Mouse (Mus musculus): Measurements from ENCODE around the gene Chn2. TPM values are rescaled to one million over a fixed set of nuclear protein-coding genes. Genes with fewer than 3 reads are reported as not detected.

The Chn2 gene
- polyA plus RNA-seq, 1 experiment from 2014 or later = 23.5 TPM

DNA sequence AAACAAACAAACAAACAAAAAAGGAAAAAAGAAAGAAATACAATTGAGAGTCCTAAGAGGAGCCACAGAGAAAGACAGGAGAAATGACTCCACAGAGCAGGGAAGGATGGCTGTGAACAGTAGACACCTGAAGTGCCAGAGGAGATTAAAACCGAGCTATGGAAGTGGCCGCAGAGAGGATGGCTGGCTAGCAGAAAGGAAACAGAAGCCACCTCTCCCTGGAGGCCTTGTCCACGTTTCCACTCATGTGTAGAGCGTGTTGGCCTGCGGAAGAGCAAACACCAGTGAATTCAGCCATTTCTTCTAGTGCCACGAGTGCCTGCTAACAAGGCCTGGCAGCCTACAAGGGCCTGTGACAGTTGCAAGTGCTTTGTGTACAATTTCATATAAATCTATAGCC, 75.1 kb downstream of the Chn2 start:
- no peak overlapping the region for H3K4me2 ChIP-seq (ENCODE audit: low read depth, low read length)
- WGBS = 86% methylated on average over 6 of the region's 6 CpGs

DNA sequence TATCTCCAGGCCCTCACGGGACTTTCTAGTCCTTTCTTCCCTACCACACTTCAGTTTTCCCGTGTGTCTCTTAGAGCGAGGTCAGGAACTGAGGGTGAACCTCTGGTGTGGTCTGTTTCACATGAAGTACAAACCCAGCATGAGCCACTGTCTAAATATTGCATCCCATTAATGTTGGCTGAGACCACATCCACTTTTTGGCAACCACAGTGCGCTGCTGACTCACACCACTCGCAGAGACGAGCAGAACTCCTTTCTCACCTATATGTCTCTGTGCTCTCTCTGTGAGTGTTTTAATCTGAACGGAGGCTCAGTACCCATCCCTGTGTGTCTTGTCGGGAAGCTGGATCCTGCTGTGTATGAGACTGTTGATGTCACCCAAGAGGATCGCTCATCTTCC, 76.9 kb downstream of the Chn2 start:
- Histone ChIP-seq H3K36me3 (ENCODE audit: control insufficient read depth, insufficient read depth, low read length) (no peaks in the 10 kb centered on the region), H3K4me1 (ENCODE audit: control insufficient read depth, insufficient read depth, low read length) (no peaks in the 10 kb centered on the region), H3K9ac (replicated peaks; ENCODE audit: low read depth, low read length) (no peak overlapping the region), H3K4me3 (ENCODE audit: low read depth, low read length) (no peak overlapping the region), H3K27me3 (ENCODE audit: control insufficient read depth, insufficient read depth, low read length) (no peaks in the 10 kb centered on the region), H3K27ac (ENCODE audit: low read depth, low read length) (no peak overlapping the region), H3K9me3 (ENCODE audit: control insufficient read depth, low read length) (no peaks in the 10 kb centered on the region), H3K4me2 (ENCODE audit: low read depth, low read length) (no peak overlapping the region)
- ATAC-seq (ENCODE audit: low read depth) = no peak
- 83% methylated on average over 9 of the region's 9 CpGs for WGBS

More for the DNA sequence above, 75.1 kb downstream of the Chn2 start:
- no peaks in the 10 kb centered on the region for H3K27me3 ChIP-seq (ENCODE audit: control insufficient read depth, insufficient read depth, low read length)
- H3K9me3 ChIP-seq (ENCODE audit: control insufficient read depth, low read length) = no peaks in the 10 kb centered on the region
- H3K9ac ChIP-seq (replicated peaks; ENCODE audit: low read depth, low read length) = no peak overlapping the region
- H3K27ac ChIP-seq (ENCODE audit: low read depth, low read length) = no peak overlapping the region
- H3K36me3 ChIP-seq (ENCODE audit: control insufficient read depth, insufficient read depth, low read length) = no peaks in the 10 kb centered on the region
- ATAC-seq (ENCODE audit: low read depth) = no peak
- H3K4me1 ChIP-seq (ENCODE audit: control insufficient read depth, insufficient read depth, low read length) = no peaks in the 10 kb centered on the region
- no peak overlapping the region for H3K4me3 ChIP-seq (ENCODE audit: low read depth, low read length)

DNA sequence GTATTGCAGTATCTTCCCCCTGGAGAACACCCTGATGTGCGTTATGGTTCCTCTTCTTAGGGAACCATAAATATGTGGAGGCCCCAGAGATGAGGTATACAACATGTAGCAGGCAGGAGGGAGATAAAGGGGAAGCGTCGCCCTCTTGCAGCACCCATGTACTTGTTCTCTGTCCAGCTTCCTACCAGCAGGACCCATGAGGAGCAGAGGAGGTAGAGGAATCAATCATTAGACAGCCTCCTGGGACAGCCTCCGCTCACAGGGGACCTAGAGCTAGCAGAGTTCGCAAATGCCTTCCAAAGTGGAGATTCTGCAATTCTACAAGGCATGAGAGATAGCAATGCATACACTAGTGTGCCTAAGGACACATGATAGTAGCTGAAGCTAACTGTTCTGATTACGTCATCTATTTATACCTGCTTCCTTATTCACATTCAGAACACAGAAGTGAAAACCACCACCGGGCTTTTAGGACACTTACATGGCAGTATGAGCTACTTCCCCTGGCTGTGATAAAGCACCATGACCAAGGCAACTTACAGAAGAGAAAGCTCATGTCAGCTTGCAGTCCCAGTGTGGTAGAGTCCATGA, 77.7 kb downstream of the Chn2 start:
- no peak overlapping the region for H3K4me3 ChIP-seq (ENCODE audit: low read depth, low read length)
- no peaks in the 10 kb centered on the region for H3K9me3 ChIP-seq (ENCODE audit: control insufficient read depth, low read length)
- H3K27ac ChIP-seq (ENCODE audit: low read depth, low read length) = no peak overlapping the region
- H3K4me2 ChIP-seq (ENCODE audit: low read depth, low read length) = no peak overlapping the region
- no peaks in the 10 kb centered on the region for H3K27me3 ChIP-seq (ENCODE audit: control insufficient read depth, insufficient read depth, low read length)
- no peak overlapping the region for H3K9ac ChIP-seq (replicated peaks; ENCODE audit: low read depth, low read length)
- ATAC-seq (ENCODE audit: low read depth) = no peak
- H3K4me1 ChIP-seq (ENCODE audit: control insufficient read depth, insufficient read depth, low read length) = no peaks in the 10 kb centered on the region
- 83% methylated on average over 7 of the region's 7 CpGs for WGBS
- H3K36me3 ChIP-seq (ENCODE audit: control insufficient read depth, insufficient read depth, low read length) = no peaks in the 10 kb centered on the region

- Histone ChIP-seq H3K27ac (ENCODE audit: low read depth, low read length) (no peak overlapping the region), H3K9ac (replicated peaks; ENCODE audit: low read depth, low read length) (no peak overlapping the region), H3K4me3 (ENCODE audit: low read depth, low read length) (no peak overlapping the region), H3K27me3 (ENCODE audit: control insufficient read depth, insufficient read depth, low read length) (no peaks in the 10 kb centered on the region), H3K36me3 (ENCODE audit: control insufficient read depth, insufficient read depth, low read length) (no peaks in the 10 kb centered on the region), H3K4me2 (ENCODE audit: low read depth, low read length) (no peak overlapping the region), H3K4me1 (ENCODE audit: control insufficient read depth, insufficient read depth, low read length) (no peaks in the 10 kb centered on the region), H3K9me3 (ENCODE audit: control insufficient read depth, low read length) (no peaks in the 10 kb centered on the region)
- no peak for ATAC-seq (ENCODE audit: low read depth)
- 70% methylated on average over 3 of the region's 3 CpGs for WGBS
Observed at GRCm38 (mm10) chr6:54118395-54118794, 79.0 kb downstream of the Chn2 start.

DNA sequence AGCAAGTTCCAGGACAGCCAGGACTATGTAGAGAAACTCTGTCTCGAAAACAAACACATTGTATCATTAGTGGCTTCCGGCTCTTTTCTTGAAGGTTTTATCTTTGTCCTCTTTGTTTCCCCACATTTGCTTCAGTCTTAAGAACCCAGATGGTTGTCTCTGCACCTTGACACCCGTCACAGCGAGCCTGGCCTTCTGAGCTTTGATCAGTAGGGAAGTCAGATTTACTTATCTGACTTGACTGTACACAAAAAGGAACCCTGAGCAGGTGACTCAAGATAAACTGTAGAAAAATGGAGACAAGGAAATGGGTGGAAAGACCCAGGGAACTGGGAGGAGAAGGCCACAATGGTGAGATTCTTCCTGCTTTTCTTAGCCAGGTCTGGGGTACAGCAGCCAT, 79.5 kb downstream of the Chn2 start:
- Histone ChIP-seq H3K27me3 (ENCODE audit: control insufficient read depth, insufficient read depth, low read length) (no peaks in the 10 kb centered on the region), H3K36me3 (ENCODE audit: control insufficient read depth, insufficient read depth, low read length) (no peaks in the 10 kb centered on the region), H3K4me1 (ENCODE audit: control insufficient read depth, insufficient read depth, low read length) (no peaks in the 10 kb centered on the region), H3K4me2 (ENCODE audit: low read depth, low read length) (no peak overlapping the region), H3K9ac (replicated peaks; ENCODE audit: low read depth, low read length) (no peak overlapping the region), H3K9me3 (ENCODE audit: control insufficient read depth, low read length) (no peaks in the 10 kb centered on the region), H3K4me3 (ENCODE audit: low read depth, low read length) (no peak overlapping the region), H3K27ac (ENCODE audit: low read depth, low read length) (no peak overlapping the region)
- ATAC-seq (ENCODE audit: low read depth) = no peak
- 89% methylated on average over 4 of the region's 4 CpGs for WGBS

DNA sequence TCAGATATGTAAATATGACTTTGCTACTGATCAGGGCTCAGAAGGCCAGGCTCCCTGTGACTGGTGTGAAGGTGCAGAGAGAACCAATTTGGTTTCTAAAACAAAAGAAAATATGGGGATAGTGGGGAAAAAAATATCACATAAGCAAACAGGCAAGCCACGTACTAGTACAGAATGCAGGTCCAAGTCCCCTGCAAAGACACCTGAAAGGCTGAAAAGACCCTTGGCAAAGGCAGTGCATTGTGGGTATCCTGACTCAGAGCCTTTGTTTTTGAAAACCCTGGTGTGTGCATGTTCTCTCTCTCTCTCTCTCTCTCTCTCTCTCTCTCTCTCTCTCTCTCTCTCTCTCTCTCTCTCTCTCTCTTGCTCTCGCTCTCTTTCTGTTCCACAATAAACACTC, 80.1 kb downstream of the Chn2 start:
- no peaks in the 10 kb centered on the region for H3K27me3 ChIP-seq (ENCODE audit: control insufficient read depth, insufficient read depth, low read length)
- no peaks in the 10 kb centered on the region for H3K36me3 ChIP-seq (ENCODE audit: control insufficient read depth, insufficient read depth, low read length)
- no peaks in the 10 kb centered on the region for H3K9me3 ChIP-seq (ENCODE audit: control insufficient read depth, low read length)
- no peaks in the 10 kb centered on the region for H3K4me1 ChIP-seq (ENCODE audit: control insufficient read depth, insufficient read depth, low read length)
- no peak for ATAC-seq (ENCODE audit: low read depth)
- H3K4me2 ChIP-seq (ENCODE audit: low read depth, low read length) = no peak overlapping the region
- 77% methylated on average over 2 of the region's 2 CpGs for WGBS
- H3K27ac ChIP-seq (ENCODE audit: low read depth, low read length) = no peak overlapping the region
- H3K4me3 ChIP-seq (ENCODE audit: low read depth, low read length) = no peak overlapping the region
- no peak overlapping the region for H3K9ac ChIP-seq (replicated peaks; ENCODE audit: low read depth, low read length)

GRCm38 (mm10) chr6:54119885-54120666, 80.7 kb downstream of the Chn2 start:
- no peak overlapping the region for H3K4me3 ChIP-seq (ENCODE audit: low read depth, low read length)
- 34% methylated on average over 13 of the region's 13 CpGs for WGBS
- no peaks in the 10 kb centered on the region for H3K36me3 ChIP-seq (ENCODE audit: control insufficient read depth, insufficient read depth, low read length)
- H3K27ac ChIP-seq (ENCODE audit: low read depth, low read length) = no peak overlapping the region
- H3K9ac ChIP-seq (replicated peaks; ENCODE audit: low read depth, low read length) = no peak overlapping the region
- H3K9me3 ChIP-seq (ENCODE audit: control insufficient read depth, low read length) = no peaks in the 10 kb centered on the region
- H3K4me1 ChIP-seq (ENCODE audit: control insufficient read depth, insufficient read depth, low read length) = no peaks in the 10 kb centered on the region
- no peak overlapping the region for H3K4me2 ChIP-seq (ENCODE audit: low read depth, low read length)
- no peaks in the 10 kb centered on the region for H3K27me3 ChIP-seq (ENCODE audit: control insufficient read depth, insufficient read depth, low read length)
- 0 out of 2 replicates have a peak, but pooled peaks have one; percentile 46 for ATAC-seq (ENCODE audit: low read depth)

- Histone ChIP-seq H3K9ac (replicated peaks; ENCODE audit: low read depth, low read length) (no peak overlapping the region), H3K4me2 (ENCODE audit: low read depth, low read length) (no peak overlapping the region), H3K4me3 (ENCODE audit: low read depth, low read length) (no peak overlapping the region), H3K4me1 (ENCODE audit: control insufficient read depth, insufficient read depth, low read length) (no peaks in the 10 kb centered on the region), H3K9me3 (ENCODE audit: control insufficient read depth, low read length) (no peaks in the 10 kb centered on the region), H3K27ac (ENCODE audit: low read depth, low read length) (no peak overlapping the region), H3K27me3 (ENCODE audit: control insufficient read depth, insufficient read depth, low read length) (no peaks in the 10 kb centered on the region), H3K36me3 (ENCODE audit: control insufficient read depth, insufficient read depth, low read length) (no peaks in the 10 kb centered on the region)
- 87% methylated on average over 5 of the region's 5 CpGs for WGBS
- ATAC-seq (ENCODE audit: low read depth) = no peak
Observed at GRCm38 (mm10) chr6:54120889-54121288, 81.5 kb downstream of the Chn2 start.

DNA sequence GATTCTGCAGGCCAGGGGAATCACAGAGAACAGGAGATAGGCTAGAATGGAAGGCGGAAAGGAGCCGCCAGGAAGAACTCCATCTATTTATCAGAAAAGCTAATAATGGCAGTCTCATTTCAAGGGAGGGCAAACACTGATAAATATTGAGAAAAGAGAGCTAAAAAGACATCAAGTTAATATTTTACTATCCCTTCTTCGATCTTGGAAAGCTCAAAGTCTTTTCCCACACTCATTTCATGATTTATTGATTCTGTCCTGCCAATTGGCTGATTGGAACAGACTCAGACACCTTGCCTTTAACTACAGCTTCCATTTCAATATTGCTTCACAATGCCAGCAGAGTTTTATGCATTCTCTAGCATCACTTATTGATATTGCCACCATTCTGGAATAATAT, 85.2 kb downstream of the Chn2 start:
- 80% methylated on average over 3 of the region's 3 CpGs for WGBS
- Histone ChIP-seq H3K27me3 (ENCODE audit: control insufficient read depth, insufficient read depth, low read length) (no peaks in the 10 kb centered on the region), H3K27ac (ENCODE audit: low read depth, low read length) (no peak overlapping the region), H3K36me3 (ENCODE audit: control insufficient read depth, insufficient read depth, low read length) (no peaks in the 10 kb centered on the region), H3K4me1 (ENCODE audit: control insufficient read depth, insufficient read depth, low read length) (peaks cover 5% of the 10 kb centered on the region; the same call in 1 of the 2 replicates), H3K9ac (replicated peaks; ENCODE audit: low read depth, low read length) (no peak overlapping the region), H3K4me2 (ENCODE audit: low read depth, low read length) (no peak overlapping the region), H3K4me3 (ENCODE audit: low read depth, low read length) (no peak overlapping the region), H3K9me3 (ENCODE audit: control insufficient read depth, low read length) (no peaks in the 10 kb centered on the region)
- no peak for ATAC-seq (ENCODE audit: low read depth)

All from neural tube, embryonic 14.5 days (tissue).